Mouse (Mus musculus) v-Abl transformed pro-B cells (cell line): ENCODE data around the gene Insig1.

Experiments
- in situ Hi-C, 2 experiments: fragments of 400-800 bp; cut with MboI; formaldehyde crosslinking; loops; one replicate each; pipeline ENCODE4 v1.15.1; 2025; ENCODE audit not compliant: unreplicated experiment in 2 of 2

Insig1 gene

GRCm38 (mm10) chr5:28061011-28061410 lies 10.2 kb upstream of the Insig1 start:
- in situ Hi-C loops = no loop called here

- in situ Hi-C loops = no loop called here
Measured at GRCm38 (mm10) chr5:28063989-28064624, 7.1 kb upstream of the Insig1 start.

DNA sequence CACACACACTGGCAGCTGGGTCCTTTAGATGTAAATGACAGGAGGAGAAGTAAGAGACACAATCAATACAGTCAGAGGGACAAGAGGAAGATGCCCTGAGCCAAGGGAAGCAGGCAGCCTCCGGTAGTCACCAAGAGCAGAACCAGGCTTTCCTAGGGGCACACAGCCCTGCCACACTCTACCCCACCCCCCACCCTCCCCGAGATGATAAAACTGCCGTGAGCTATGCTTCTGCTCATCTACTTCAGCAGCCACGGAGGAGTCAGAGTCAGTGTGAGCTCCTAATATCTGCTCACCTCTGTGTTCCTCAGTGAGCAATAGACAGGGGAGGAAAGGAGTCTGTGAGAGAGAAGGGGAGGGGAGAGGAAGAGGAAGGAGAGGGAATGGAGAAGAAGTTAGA lies 5.9 kb upstream of the Insig1 start:
- in situ Hi-C loops = no loop called here

GRCm38 (mm10) chr5:28066311-28066710 lies 4.9 kb upstream of the Insig1 start:
- in situ Hi-C loops = no loop called here

GRCm38 (mm10) chr5:28070149-28070827 lies 875 bp upstream of the Insig1 start:
- in situ Hi-C loops = loop anchor here in 1 of 2 experiments (10.0 kb wide), 1 partner anchor 255 kb away; no protein-coding TSS in a partner anchor

DNA sequence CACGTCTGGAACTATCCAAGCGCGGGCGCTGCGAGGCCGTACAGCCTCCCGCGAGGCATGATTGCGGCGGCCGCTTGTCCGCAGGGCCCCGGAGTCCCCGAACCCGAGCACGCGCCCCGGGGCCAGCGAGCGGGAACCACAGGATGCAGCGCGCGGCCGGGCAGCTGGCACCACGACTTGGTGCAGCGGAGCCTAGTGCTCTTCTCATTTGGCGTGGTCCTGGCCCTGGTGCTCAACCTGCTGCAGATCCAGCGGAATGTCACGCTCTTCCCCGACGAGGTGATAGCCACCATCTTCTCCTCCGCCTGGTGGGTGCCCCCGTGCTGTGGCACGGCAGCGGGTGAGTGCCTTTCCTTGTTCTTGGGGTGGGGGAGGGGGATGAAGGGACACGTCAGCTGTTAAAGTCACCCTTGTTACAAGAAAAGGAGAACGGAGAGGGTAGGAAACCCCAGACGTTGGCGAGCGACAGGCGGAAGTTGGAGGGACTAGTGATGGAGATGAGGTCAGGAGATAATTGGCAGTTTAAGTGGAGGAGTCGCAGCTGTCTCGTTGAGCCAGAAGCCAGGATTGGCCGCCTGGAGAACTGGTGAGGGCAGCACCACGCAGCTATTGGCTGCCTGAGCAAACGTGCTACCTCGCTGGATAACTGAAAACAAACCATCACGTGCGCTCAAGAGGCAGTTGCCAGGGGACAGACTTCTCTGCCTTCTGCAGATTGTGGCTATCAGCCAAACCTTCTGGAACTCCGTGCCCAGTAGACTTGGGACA lies 477 bp downstream of the Insig1 start:
- in situ Hi-C loops = loop anchor here in 1 of 2 experiments (10.0 kb wide), 1 partner anchor 253 kb away; no protein-coding TSS in a partner anchor

- in situ Hi-C loops = loop anchor here in 1 of 2 experiments (10.0 kb wide), 1 partner anchor 245 kb away; no protein-coding TSS in a partner anchor
Measured at GRCm38 (mm10) chr5:28079431-28079830, 8.3 kb downstream of the Insig1 start.

DNA sequence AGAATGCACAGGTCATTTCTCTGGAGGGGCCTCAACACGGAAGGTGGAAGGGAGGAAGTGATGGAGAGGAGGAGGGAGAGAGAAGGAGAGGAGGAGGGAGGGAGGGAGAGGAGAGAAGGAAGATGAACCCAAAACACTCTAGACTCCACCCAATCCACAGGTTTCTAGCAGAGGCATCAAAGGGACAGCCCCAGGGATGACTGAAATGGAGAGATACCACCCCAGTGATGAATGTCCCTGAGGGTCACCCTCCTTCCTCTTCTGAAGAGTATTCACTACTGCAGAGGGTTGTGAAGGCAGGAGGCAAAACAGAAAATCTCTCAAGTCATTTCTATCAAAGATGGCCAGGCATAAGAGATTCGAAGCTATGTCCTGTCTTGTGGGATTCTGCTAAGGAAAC lies 10.0 kb downstream of the Insig1 start:
- in situ Hi-C loops = no loop called here

GRCm38 (mm10) chr5:28081822-28082221 lies 10.7 kb downstream of the Insig1 start:
- in situ Hi-C loops = no loop called here

- in situ Hi-C loops = no loop called here
Measured at GRCm38 (mm10) chr5:28082312-28082711, 11.1 kb downstream of the Insig1 start.

DNA sequence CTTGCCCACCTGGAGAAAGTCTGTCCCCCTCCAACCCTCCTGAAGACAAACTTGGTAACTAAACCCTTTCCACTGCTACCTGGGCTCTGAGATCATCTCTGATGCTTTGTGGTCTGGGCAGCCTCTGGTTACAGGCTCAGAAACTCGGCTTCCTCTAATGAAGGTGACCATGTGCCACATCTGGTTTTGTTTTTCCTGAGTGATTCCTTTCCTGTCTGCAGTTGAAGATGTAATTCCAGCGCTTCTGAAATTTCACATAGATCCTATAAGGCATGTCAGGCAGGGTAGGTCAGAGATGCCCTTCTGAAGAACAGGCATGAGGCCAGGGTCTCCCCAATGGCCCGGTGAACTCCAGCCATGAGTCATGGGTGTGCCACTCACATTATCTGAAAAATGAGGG lies 11.6 kb downstream of the Insig1 start:
- in situ Hi-C loops = no loop called here

DNA sequence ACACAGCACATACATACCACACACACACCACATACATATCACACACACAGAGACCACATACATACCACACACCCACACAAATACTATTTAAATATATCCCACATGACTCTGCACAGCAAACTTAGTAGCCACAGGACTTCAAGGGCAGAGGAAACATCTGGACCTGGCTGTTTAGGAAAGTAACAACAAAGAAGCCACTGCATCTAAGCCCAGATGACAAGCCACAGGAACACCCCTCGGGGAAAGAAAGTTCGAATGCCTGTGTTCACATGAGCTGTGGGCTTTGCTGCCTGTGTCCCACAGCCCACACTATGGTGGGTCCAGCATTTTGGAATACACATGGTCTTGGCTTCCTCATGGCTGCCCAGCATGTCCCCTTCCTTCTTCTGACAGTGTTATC lies 13.6 kb downstream of the Insig1 start:
- in situ Hi-C loops = loop anchor here in 1 of 2 experiments (5.0 kb wide), 1 partner anchor 87 kb away; no protein-coding TSS in a partner anchor

- in situ Hi-C loops = loop anchor here (5.0 kb wide), 5 partner anchors 93 to 353 kb away; partner anchors contain the start of gene Paxip1 (in 2 of the 2)
Measured at GRCm38 (mm10) chr5:28090547-28090946, 19.4 kb downstream of the Insig1 start.

GRCm38 (mm10) chr5:28092327-28092726 lies 21.2 kb downstream of the Insig1 start:
- in situ Hi-C loops = loop anchor here (5.0 kb wide), 5 partner anchors 95 to 355 kb away; partner anchors contain the start of gene Paxip1 (in 2 of the 2)

- in situ Hi-C loops = loop anchor here (5.0 kb wide), 5 partner anchors 97 to 357 kb away; partner anchors contain the start of gene Paxip1 (in 2 of the 2)
Measured at GRCm38 (mm10) chr5:28093874-28094273, 22.7 kb downstream of the Insig1 start.

- in situ Hi-C loops = loop anchor here (5.0 kb wide), 5 partner anchors 97 to 357 kb away; partner anchors contain the start of gene Paxip1 (in 2 of the 2)
Measured at GRCm38 (mm10) chr5:28094393-28094792, 23.2 kb downstream of the Insig1 start.

DNA sequence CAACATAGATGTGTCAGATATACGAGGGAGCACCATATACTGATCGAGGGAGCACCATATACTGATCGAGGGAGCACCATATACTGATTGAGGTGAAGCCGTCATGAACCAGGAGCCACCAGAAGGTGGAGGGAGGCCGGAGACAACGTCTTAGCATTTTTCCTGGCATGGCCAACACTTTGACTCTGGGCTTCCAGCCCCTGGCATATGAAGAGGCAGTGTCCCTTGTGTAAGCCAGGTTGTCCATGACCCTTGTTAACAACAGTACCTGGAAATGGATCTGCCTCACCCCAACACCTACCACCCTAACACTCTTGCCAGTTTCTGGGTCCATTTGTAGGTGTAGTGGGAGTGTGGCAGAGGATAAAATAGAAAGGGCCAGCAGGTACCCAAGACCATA lies 23.7 kb downstream of the Insig1 start:
- in situ Hi-C loops = loop anchor here (5.0 kb wide), 5 partner anchors 98 to 358 kb away; partner anchors contain the start of gene Paxip1 (in 2 of the 2)

DNA sequence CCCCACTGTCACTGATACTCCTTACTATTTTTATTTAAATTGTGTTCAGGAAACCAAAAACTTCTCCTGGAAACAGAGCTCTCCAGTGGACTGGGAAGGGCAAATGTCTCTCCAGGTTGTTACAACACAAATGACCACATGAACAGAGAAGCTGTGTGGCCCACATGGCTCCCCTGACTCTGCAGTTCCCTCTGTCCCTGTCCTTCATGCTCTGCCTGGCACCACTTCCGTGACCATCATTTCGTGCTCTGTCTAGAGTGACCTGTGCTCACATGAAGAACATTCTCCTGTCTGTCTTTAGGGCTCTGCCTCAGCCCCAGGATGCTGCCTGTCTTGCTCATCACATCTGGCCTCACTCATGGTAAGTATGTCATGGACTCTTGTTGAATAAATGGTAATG lies 24.5 kb downstream of the Insig1 start:
- in situ Hi-C loops = loop anchor here in 1 of 2 experiments (5.0 kb wide), 1 partner anchor 358 kb away; no protein-coding TSS in a partner anchor

DNA sequence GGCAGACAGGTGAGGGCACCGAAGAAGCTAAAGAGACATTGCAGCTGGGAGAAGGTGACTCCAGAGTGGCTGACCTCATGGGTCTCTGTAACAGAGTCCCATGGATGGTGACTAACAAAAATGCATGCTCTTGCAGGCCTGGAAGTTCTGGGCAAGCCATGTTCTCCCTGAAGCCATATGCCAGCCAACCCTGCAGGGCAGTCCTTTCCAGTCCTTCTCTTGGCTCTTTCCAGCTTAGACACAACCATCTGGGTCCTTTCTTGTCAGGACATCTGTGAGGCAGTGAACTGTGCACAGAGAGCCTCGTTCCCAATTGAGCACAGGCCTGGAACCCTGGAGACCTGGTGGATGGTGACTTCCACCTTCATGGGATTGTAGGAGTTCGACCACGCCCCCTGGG lies 35.8 kb downstream of the Insig1 start:
- in situ Hi-C loops = loop anchor here in 1 of 2 experiments (25.0 kb wide), 1 partner anchor 1180 kb away; no protein-coding TSS in a partner anchor

- in situ Hi-C loops = loop anchor here in 1 of 2 experiments (25.0 kb wide), 1 partner anchor 1179 kb away; no protein-coding TSS in a partner anchor
Measured at GRCm38 (mm10) chr5:28107974-28108373, 36.8 kb downstream of the Insig1 start.
